In genomic region chr2:12328355-12329067, GRCm38 (mm10) we compare ENCODE assay signal across 10 mouse cellular contexts. TPM values are rescaled to one million over a fixed set of nuclear protein-coding genes. Genes with fewer than 3 reads are reported as not detected.
DNase-seq lines count a peak whose midpoint lies in the region; ATAC-seq and TF ChIP-seq lines count a peak whose summit lies in the region.
"Had no signal": no experiment of that assay in that cellular context is flagged by ENCODE, and none has a peak within 500 bp of the region (broad histone marks: within the 10 kb centered on the region; RNA-seq: fewer than 3 reads in every experiment).

No protein-coding gene starts in this region.

- no peak for DNase-seq in layer of hippocampus, adult 2 months (ENCODE audit: low spot score in 2 of 2)
- DNase-seq in layer of hippocampus, adult 11-12 months (ENCODE audit: low spot score), result no peak
- no peak for DNase-seq in limb, embryonic 10.5 days (ENCODE audit: low spot score)
- no peak for DNase-seq in left cerebral cortex, adult 11 months (ENCODE audit: low spot score)
- no peak for DNase-seq in right cerebral cortex, postnatal 10 days (ENCODE audit: low spot score in 2 of 2)
- DNase-seq in kidney, adult 2 months, result no peak
- DNase-seq: adrenal gland, postnatal 25 days; heart, postnatal 4 days had no signal

- H3K27me3 ChIP-seq in embryonic facial prominence, embryonic 15.5 days, result no peaks in the 10 kb centered on the region
- no peaks in the 10 kb centered on the region for H3K27me3 ChIP-seq in limb, embryonic 10.5 days (ENCODE audit: low read depth, poor library complexity, severe bottlenecking)
- H3K27me3 ChIP-seq in neural tube, embryonic 12.5 days (replicated peaks), result no peaks in the 10 kb centered on the region
- H3K27me3 ChIP-seq in kidney, adult 2 months (replicated peaks; ENCODE audit: control insufficient read depth, insufficient read depth, low read length), result no peaks in the 10 kb centered on the region

- WGBS in embryonic facial prominence, embryonic 15.5 days, result 9% methylated on average over 8 of the region's 8 CpGs
- WGBS in limb, embryonic 10.5 days, result 39% methylated on average over 8 of the region's 8 CpGs
- 13% methylated on average over 8 of the region's 8 CpGs for WGBS in neural tube, embryonic 12.5 days
- WGBS in kidney, adult 2 months, result 33% methylated on average over 7 of the region's 8 CpGs

- peak; percentile 64 for ATAC-seq in embryonic facial prominence, embryonic 15.5 days (ENCODE audit: insufficient number of reproducible peaks, low FRiP score, low TSS enrichment, low read depth)
- ATAC-seq in neural tube, embryonic 12.5 days (ENCODE audit: low FRiP score, low read depth), result peak; percentile 75

- H3K9me3 ChIP-seq in embryonic facial prominence, embryonic 15.5 days (replicated peaks), result no peaks in the 10 kb centered on the region
- H3K9me3 ChIP-seq in limb, embryonic 10.5 days (replicated peaks), result no peaks in the 10 kb centered on the region
- no peaks in the 10 kb centered on the region for H3K9me3 ChIP-seq in neural tube, embryonic 12.5 days

- H3K9ac ChIP-seq in embryonic facial prominence, embryonic 15.5 days, result no peak overlapping the region
- H3K9ac ChIP-seq in neural tube, embryonic 12.5 days, result 0 out of 2 replicates have a peak overlapping the region, but pooled peaks have one; percentile 13

- H3K36me3 ChIP-seq in embryonic facial prominence, embryonic 15.5 days, result no peaks in the 10 kb centered on the region
- no peaks in the 10 kb centered on the region for H3K36me3 ChIP-seq in limb, embryonic 10.5 days
- H3K36me3 ChIP-seq in neural tube, embryonic 12.5 days, result no peaks in the 10 kb centered on the region
- H3K36me3 ChIP-seq in kidney, adult 2 months (ENCODE audit: control insufficient read depth, insufficient read depth, low read length), result no peaks in the 10 kb centered on the region

- no peak for TF ChIP-seq CTCF in layer of hippocampus, adult 2 months (conservative IDR thresholded peaks at IDR 0.05)
- no peak for TF ChIP-seq CTCF in kidney, adult 2 months (conservative IDR thresholded peaks at IDR 0.05; ENCODE audit: insufficient read depth, insufficient read length, low read depth, low read length)

- H3K4me2 ChIP-seq in embryonic facial prominence, embryonic 15.5 days (replicated peaks), result peak overlapping the region; percentile 40; the same call in 1 of the 2 replicates
- peak overlapping the region; percentile 48 for H3K4me2 ChIP-seq in neural tube, embryonic 12.5 days (replicated peaks)

- H3K4me1 ChIP-seq in embryonic facial prominence, embryonic 15.5 days, result peaks cover 28% of the 10 kb centered on the region
- H3K4me1 ChIP-seq in limb, embryonic 10.5 days, result peaks cover 25% of the 10 kb centered on the region
- peaks cover 15% of the 10 kb centered on the region; the same call in 1 of the 2 replicates for H3K4me1 ChIP-seq in neural tube, embryonic 12.5 days
- no peaks in the 10 kb centered on the region for H3K4me1 ChIP-seq in kidney, adult 2 months (ENCODE audit: control insufficient read depth, insufficient read depth, low read length)

- no peak for TF ChIP-seq POLR2A in kidney, adult 2 months (IDR thresholded peaks at IDR 0.05; ENCODE audit: low read depth, low read length)

- H3K27ac ChIP-seq in layer of hippocampus, adult 2 months, result peak overlapping the region; percentile 83
- peak overlapping the region; percentile 58 for H3K27ac ChIP-seq in embryonic facial prominence, embryonic 15.5 days (replicated peaks)
- H3K27ac ChIP-seq in limb, embryonic 10.5 days, result peak overlapping the region; percentile 71
- H3K27ac ChIP-seq in neural tube, embryonic 12.5 days, result no peak overlapping the region
- no peak overlapping the region for H3K27ac ChIP-seq in kidney, adult 2 months (ENCODE audit: insufficient read depth, low read depth, low read length)

- H3K4me3 ChIP-seq in layer of hippocampus, adult 2 months, result no peak overlapping the region
- no peak overlapping the region for H3K4me3 ChIP-seq in embryonic facial prominence, embryonic 15.5 days (replicated peaks)
- peak overlapping the region; percentile 45; the same call in 1 of the 2 replicates for H3K4me3 ChIP-seq in limb, embryonic 10.5 days
- no peak overlapping the region for H3K4me3 ChIP-seq in neural tube, embryonic 12.5 days
- H3K4me3 ChIP-seq in kidney, adult 2 months (ENCODE audit: insufficient read depth, low read depth, low read length), result no peak overlapping the region

RNA-seq across cellular contexts. Expression of gene Itga8, which starts 26.8 kb away (rescaled TPM):
- total RNA-seq in layer of hippocampus, adult 2 months (2021), result 10 to 100 TPM; 24.4 to 28.5 TPM
- 17.8 and 18.6 TPM in 2 replicates for polyA plus RNA-seq in embryonic facial prominence, embryonic 15.5 days (2015; fragmentation: Nextera tagmentation; extraction: Ambion mirVana)
- polyA plus RNA-seq in limb, embryonic 10.5 days (2016; fragmentation: Nextera tagmentation; extraction: Ambion mirVana), result 8.0 and 9.7 TPM in 2 replicates
- 3.8 and 4.1 TPM in 2 replicates for polyA plus RNA-seq in neural tube, embryonic 12.5 days (2016; fragmentation: Nextera tagmentation; extraction: Ambion mirVana)
- polyA plus RNA-seq in kidney, adult 2 months (2012; rRNA removed), result 8.4 and 9.7 TPM in 2 replicates

Comparison
In these comparisons a context has a peak if more than half of its experiments do, and no peak if none do; other contexts are left out.
1. H3K27ac ChIP-seq: peak in layer of hippocampus, adult 2 months (single experiment), embryonic facial prominence, embryonic 15.5 days (single experiment) and limb, embryonic 10.5 days (single experiment); none in neural tube, embryonic 12.5 days (single experiment) and kidney, adult 2 months (single experiment).